In genomic region chr2:3418883-3419431, GRCm38 (mm10) we compare ENCODE assay signal across 8 mouse cellular contexts. TPM values are rescaled to one million over a fixed set of nuclear protein-coding genes. Genes with fewer than 3 reads are reported as not detected.
DNase-seq lines count a peak whose midpoint lies in the region; ATAC-seq lines count a peak whose summit lies in the region.

No protein-coding gene starts in this region.

- no peak overlapping the region for H3K27ac ChIP-seq in hindbrain, embryonic 16.5 days (ENCODE audit: low read depth, low read length)
- H3K27ac ChIP-seq in macrophage: peak overlapping the region; percentile 50

- no peaks in the 10 kb centered on the region for H3K36me3 ChIP-seq in hindbrain, embryonic 16.5 days (ENCODE audit: control insufficient read depth, insufficient read depth, low read length)
- H3K36me3 ChIP-seq in macrophage (ENCODE audit: inconsistent target): no peaks in the 10 kb centered on the region

- H3K4me2 ChIP-seq in hindbrain, embryonic 16.5 days (ENCODE audit: low read length): peak overlapping the region; percentile 64

- peak; percentile 96 for ATAC-seq in hindbrain, embryonic 16.5 days

- DNase-seq in R1 (ENCODE audit: low read depth, low spot score): peak; percentile 89
- DNase-seq in cerebellum, postnatal 25 days: peak; percentile 92 to 96
- DNase-seq in frontal cortex, postnatal 36 days (ENCODE audit: low spot score in 2 of 2): peak; percentile 95 to 96
- DNase-seq in left cerebral cortex, adult 18-20 months (ENCODE audit: low spot score in 2 of 2): peak; percentile 96 to 97
- DNase-seq in right cerebral cortex, adult 18-20 months: peak; percentile 96
- peak; percentile 72 for DNase-seq in urinary bladder, postnatal 10 days (ENCODE audit: low spot score)

- peak overlapping the region; percentile 64 for H3K9ac ChIP-seq in hindbrain, embryonic 16.5 days (ENCODE audit: low read depth, low read length)

- WGBS in hindbrain, embryonic 16.5 days: 1% methylated on average over 38 of the region's 38 CpGs
- WGBS in macrophage (ENCODE audit: missing documents): 1% methylated on average over 31 of the region's 38 CpGs

- peaks cover 3% of the 10 kb centered on the region; the same call in 1 of the 2 replicates for H3K27me3 ChIP-seq in hindbrain, embryonic 16.5 days (replicated peaks; ENCODE audit: control insufficient read depth, insufficient read depth, low read length)

- H3K4me3 ChIP-seq in hindbrain, embryonic 16.5 days (ENCODE audit: low read length): peak overlapping the region; percentile 56
- H3K4me3 ChIP-seq in macrophage (ENCODE audit: inconsistent target): peak overlapping the region; percentile 47

- H3K4me1 ChIP-seq in hindbrain, embryonic 16.5 days (ENCODE audit: control insufficient read depth, insufficient read depth, low read depth, low read length): no peaks in the 10 kb centered on the region

- H3K79me2 ChIP-seq in macrophage (ENCODE audit: inconsistent target): no peaks in the 10 kb centered on the region

- no peaks in the 10 kb centered on the region for H3K9me3 ChIP-seq in hindbrain, embryonic 16.5 days (ENCODE audit: control insufficient read depth, low read length)

RNA-seq across cellular contexts. Expression of gene Meig1, which starts 3.5 kb away (rescaled TPM):
- 6.1 and 6.7 TPM in 2 replicates for polyA plus RNA-seq in hindbrain, embryonic 16.5 days (2015; fragmentation: Nextera tagmentation; extraction: Ambion mirVana)
- 1 to 10 TPM; 1.6 to 2.0 TPM for total RNA-seq in left cerebral cortex, adult 18-20 months (2021)
- not detected for total RNA-seq in macrophage (2018; cell fraction: chromatin; rRNA removed)
- total RNA-seq in macrophage (2018; cell fraction: cytosol; rRNA removed): 1 to 10 TPM in 11 of 26 experiments, under 1 TPM in 15; 0.34 to 2.1 (median 0.91) TPM
- 1 to 10 TPM in 1 of 26 experiments, not detected in 25; 1.1 TPM for total RNA-seq in macrophage (2018; cell fraction: nucleus; rRNA removed)
- 1.7 to 2.3 TPM in 2 of 3 replicates, not detected in the other for polyA plus RNA-seq in macrophage (2018)

RNA-seq across cellular contexts. Expression of gene Dclre1c, which starts 5.0 kb away (rescaled TPM):
- 6.7 and 6.9 TPM in 2 replicates for polyA plus RNA-seq in hindbrain, embryonic 16.5 days (2015; fragmentation: Nextera tagmentation; extraction: Ambion mirVana)
- total RNA-seq in left cerebral cortex, adult 18-20 months (2021): 10 to 100 TPM; 10.7 to 11.9 TPM
- total RNA-seq in macrophage (2018; cell fraction: chromatin; rRNA removed): 100 to 1,000 TPM; 109 to 557 (median 408) TPM
- 10 to 100 TPM; 17.0 to 55.2 (median 34.2) TPM for total RNA-seq in macrophage (2018; cell fraction: cytosol; rRNA removed)
- total RNA-seq in macrophage (2018; cell fraction: nucleus; rRNA removed): 100 to 1,000 TPM in 23 of 26 experiments, 10 to 100 TPM in 3; 86.8 to 420 (median 224) TPM
- polyA plus RNA-seq in macrophage (2018): 17.9 to 52.7 TPM (median 38.0 TPM) in 3 replicates

RNA-seq across cellular contexts. Expression of gene Olah, which starts 21.9 kb away (rescaled TPM):
- 0.10 TPM in 2 replicates for polyA plus RNA-seq in hindbrain, embryonic 16.5 days (2015; fragmentation: Nextera tagmentation; extraction: Ambion mirVana)
- total RNA-seq in left cerebral cortex, adult 18-20 months (2021): not detected
- total RNA-seq in macrophage (2018; cell fraction: chromatin; rRNA removed): not detected
- not detected for total RNA-seq in macrophage (2018; cell fraction: cytosol; rRNA removed)
- not detected for total RNA-seq in macrophage (2018; cell fraction: nucleus; rRNA removed)
- not detected in 3 replicates for polyA plus RNA-seq in macrophage (2018)

RNA-seq across cellular contexts. Expression of gene Suv39h2, which starts 55.9 kb away (rescaled TPM):
- 7.0 and 8.5 TPM in 2 replicates for polyA plus RNA-seq in hindbrain, embryonic 16.5 days (2015; fragmentation: Nextera tagmentation; extraction: Ambion mirVana)
- 1 to 10 TPM; 3.5 to 4.0 TPM for total RNA-seq in left cerebral cortex, adult 18-20 months (2021)
- total RNA-seq in macrophage (2018; cell fraction: chromatin; rRNA removed): under 1 TPM in 19 of 26 experiments, not detected in 7; 0.15 to 0.83 (median 0.33) TPM
- under 1 TPM; 0.19 to 0.99 (median 0.51) TPM for total RNA-seq in macrophage (2018; cell fraction: cytosol; rRNA removed)
- total RNA-seq in macrophage (2018; cell fraction: nucleus; rRNA removed): 1 to 10 TPM in 3 of 26 experiments, under 1 TPM in 16, not detected in 7; 0.18 to 3.5 (median 0.42) TPM
- polyA plus RNA-seq in macrophage (2018): 0.42 to 2.5 TPM (median 1.1 TPM) in 3 replicates
